Mouse (Mus musculus) neural tube, embryonic 13.5 days (tissue): ENCODE measurements at regions not wholly inside any gene's neighbourhood (a gene's known extent, or its start where the extent isn't known, plus 50 kb on each side); places are given as distances from the start of the nearest gene placed in this dataset.
"Not testable (repeated sequence)": the region's sequence is repeated elsewhere in the genome, so short reads cannot be mapped to it uniquely, and the experiment has no call there.

Experiments
- ATAC-seq: fragments of 200-750 bp; cut with Nextera tagmentation; 2 replicates; pipeline ENCODE4 v1.8.0; 2017; ENCODE audit warnings: low read depth, mild to moderate bottlenecking, moderate TSS enrichment, moderate library complexity
- H3K27ac ChIP-seq: fragments of 300-500 bp; sonication (generic); replicated peaks from 2 replicates; pipeline ENCODE4 v1.5.1; 2015; ENCODE audit warnings: moderate library complexity, mild to moderate bottlenecking, inconsistent platforms
- H3K27me3 ChIP-seq: fragments of 300-500 bp; sonication (generic); 2 replicates; pipeline ENCODE4 v1.6.1; 2015; ENCODE audit warnings: mild to moderate bottlenecking, inconsistent platforms
- H3K36me3 ChIP-seq: fragments of 300-500 bp; sonication (generic); 2 replicates; pipeline ENCODE4 v1.6.1; 2015; ENCODE audit warnings: mild to moderate bottlenecking, inconsistent platforms
- H3K4me1 ChIP-seq: fragments of 300-500 bp; sonication (generic); replicated peaks from 2 replicates; pipeline ENCODE4 v1.6.1; 2015; ENCODE audit warnings: inconsistent platforms
- H3K4me2 ChIP-seq: fragments of 300-500 bp; sonication (generic); 2 replicates; pipeline ENCODE4 v1.6.1; 2015; ENCODE audit warnings: inconsistent platforms, mild to moderate bottlenecking, moderate library complexity
- H3K4me3 ChIP-seq: fragments of 300-500 bp; sonication (generic); 2 replicates; pipeline ENCODE4 v1.5.1; 2015; ENCODE audit warnings: mild to moderate bottlenecking, inconsistent platforms
- H3K9ac ChIP-seq: fragments of 300-500 bp; sonication (generic); 2 replicates; pipeline ENCODE4 v1.6.1; 2015; ENCODE audit warnings: moderate library complexity, mild to moderate bottlenecking, inconsistent platforms
- H3K9me3 ChIP-seq: fragments of 300-500 bp; sonication (generic); 2 replicates; pipeline ENCODE4 v1.6.1; 2016; ENCODE audit warnings: inconsistent platforms
- WGBS: fragments of 180-500 bp; shearing (Covaris S2); methylation state at CpG from one replicate; pipeline ENCODE4 v1.1.7; 2015; 5-methylcytosine and 5-hydroxymethylcytosine counted together

- no peaks in the 10 kb centered on the region for H3K9me3 ChIP-seq
- no peak overlapping the region for H3K4me2 ChIP-seq
- H3K36me3 ChIP-seq, result no peaks in the 10 kb centered on the region
- H3K27me3 ChIP-seq, result peaks cover 33% of the 10 kb centered on the region
- no peak overlapping the region for H3K27ac ChIP-seq
- 81% methylated on average over 4 of the region's 4 CpGs for WGBS
- H3K4me1 ChIP-seq, result no peaks in the 10 kb centered on the region
- no peak overlapping the region for H3K4me3 ChIP-seq
- H3K9ac ChIP-seq, result no peak overlapping the region
- no peak for ATAC-seq
These were observed 93.6 kb upstream of the Ifngr1 start for GRCm38 (mm10) chr10:19498112-19498511.

- H3K36me3 ChIP-seq, result no peaks in the 10 kb centered on the region
- H3K4me1 ChIP-seq, result no peaks in the 10 kb centered on the region
- H3K9ac ChIP-seq, result no peak overlapping the region
- no peak overlapping the region for H3K4me3 ChIP-seq
- H3K9me3 ChIP-seq, result no peaks in the 10 kb centered on the region
- 95% methylated on average over 4 of the region's 4 CpGs for WGBS
- no peak overlapping the region for H3K27ac ChIP-seq
- no peak for ATAC-seq
- H3K4me2 ChIP-seq, result no peak overlapping the region
- H3K27me3 ChIP-seq, result peaks cover 29% of the 10 kb centered on the region
These were observed 88.9 kb upstream of the Ifngr1 start for GRCm38 (mm10) chr10:19502874-19503273.

- Histone ChIP-seq H3K4me2 (no peak overlapping the region), H3K27me3 (peaks cover 31% of the 10 kb centered on the region), H3K4me3 (no peak overlapping the region), H3K27ac (no peak overlapping the region), H3K9ac (no peak overlapping the region), H3K9me3 (no peaks in the 10 kb centered on the region), H3K36me3 (no peaks in the 10 kb centered on the region), H3K4me1 (no peaks in the 10 kb centered on the region)
- ATAC-seq, result no peak
- WGBS, result 70% methylated on average over 8 of the region's 8 CpGs
These were observed 87.6 kb upstream of the Ifngr1 start for GRCm38 (mm10) chr10:19503846-19504765.

GRCm38 (mm10) chr10:19505174-19505573 is 86.6 kb upstream of the Ifngr1 start:
- no peaks in the 10 kb centered on the region; the same call in 1 of the 2 replicates for H3K4me1 ChIP-seq
- no peak overlapping the region for H3K9ac ChIP-seq
- H3K4me2 ChIP-seq, result no peak overlapping the region
- peaks cover 28% of the 10 kb centered on the region for H3K27me3 ChIP-seq
- no peaks in the 10 kb centered on the region for H3K36me3 ChIP-seq
- no peak overlapping the region for H3K27ac ChIP-seq
- H3K4me3 ChIP-seq, result no peak overlapping the region
- no peaks in the 10 kb centered on the region for H3K9me3 ChIP-seq
- 95% methylated on average over 1 of the region's 1 CpGs for WGBS
- ATAC-seq, result no peak

GRCm38 (mm10) chr10:19505979-19506378 is 85.8 kb upstream of the Ifngr1 start:
- Histone ChIP-seq H3K36me3 (no peaks in the 10 kb centered on the region), H3K4me2 (no peak overlapping the region), H3K27ac (no peak overlapping the region), H3K9me3 (no peaks in the 10 kb centered on the region), H3K9ac (no peak overlapping the region), H3K4me1 (no peaks in the 10 kb centered on the region; the same call in 1 of the 2 replicates), H3K27me3 (peaks cover 31% of the 10 kb centered on the region), H3K4me3 (no peak overlapping the region)
- WGBS, result 89% methylated on average over 6 of the region's 6 CpGs
- no peak for ATAC-seq

GRCm38 (mm10) chr10:19506434-19506833 is 85.3 kb upstream of the Ifngr1 start:
- no peak for ATAC-seq
- no peak overlapping the region for H3K4me3 ChIP-seq
- H3K9me3 ChIP-seq, result no peaks in the 10 kb centered on the region
- no peak overlapping the region for H3K27ac ChIP-seq
- H3K36me3 ChIP-seq, result no peaks in the 10 kb centered on the region
- H3K4me2 ChIP-seq, result no peak overlapping the region
- H3K4me1 ChIP-seq, result no peaks in the 10 kb centered on the region; the same call in 1 of the 2 replicates
- H3K27me3 ChIP-seq, result peaks cover 36% of the 10 kb centered on the region
- H3K9ac ChIP-seq, result no peak overlapping the region

- Histone ChIP-seq H3K4me2 (no peak overlapping the region), H3K9ac (no peak overlapping the region), H3K27ac (no peak overlapping the region), H3K9me3 (no peaks in the 10 kb centered on the region), H3K27me3 (peaks cover 38% of the 10 kb centered on the region), H3K4me1 (no peaks in the 10 kb centered on the region; the same call in 1 of the 2 replicates), H3K36me3 (no peaks in the 10 kb centered on the region), H3K4me3 (no peak overlapping the region)
- WGBS, result 80% methylated on average over 5 of the region's 5 CpGs
- no peak for ATAC-seq
These were observed 83.5 kb upstream of the Ifngr1 start for GRCm38 (mm10) chr10:19508221-19508745.

- peaks cover 28% of the 10 kb centered on the region for H3K27me3 ChIP-seq
- 56% methylated on average over 10 of the region's 10 CpGs for WGBS
- no peaks in the 10 kb centered on the region for H3K36me3 ChIP-seq
- no peak overlapping the region for H3K4me3 ChIP-seq
- H3K9ac ChIP-seq, result no peak overlapping the region
- no peak overlapping the region for H3K27ac ChIP-seq
- H3K4me2 ChIP-seq, result no peak overlapping the region
- no peaks in the 10 kb centered on the region for H3K9me3 ChIP-seq
- no peak for ATAC-seq
- no peaks in the 10 kb centered on the region; the same call in 1 of the 2 replicates for H3K4me1 ChIP-seq
These were observed 81.7 kb upstream of the Ifngr1 start for GRCm38 (mm10) chr10:19510047-19510446.

- peaks cover 14% of the 10 kb centered on the region; the same call in 1 of the 2 replicates for H3K27me3 ChIP-seq
- H3K4me2 ChIP-seq, H3K4me3 ChIP-seq, H3K9me3 ChIP-seq, H3K36me3 ChIP-seq, H3K9ac ChIP-seq, ATAC-seq, H3K4me1 ChIP-seq, H3K27ac ChIP-seq: not testable (repeated sequence)
These were observed 77.4 kb upstream of the Ifngr1 start for GRCm38 (mm10) chr10:19514366-19514765.

GRCm38 (mm10) chr10:19514837-19515236 is 76.9 kb upstream of the Ifngr1 start:
- Histone ChIP-seq H3K4me2 (no peak overlapping the region), H3K4me1 (no peaks in the 10 kb centered on the region; the same call in 1 of the 2 replicates), H3K4me3 (no peak overlapping the region), H3K9ac (no peak overlapping the region), H3K27ac (no peak overlapping the region), H3K36me3 (no peaks in the 10 kb centered on the region), H3K9me3 (no peaks in the 10 kb centered on the region), H3K27me3 (peaks cover 14% of the 10 kb centered on the region; the same call in 1 of the 2 replicates)
- WGBS, result 96% methylated on average over 2 of the region's 2 CpGs
- ATAC-seq, result no peak

- Histone ChIP-seq H3K36me3 (no peaks in the 10 kb centered on the region), H3K27me3 (peaks cover 12% of the 10 kb centered on the region; the same call in 1 of the 2 replicates), H3K4me2 (no peak overlapping the region), H3K9me3 (no peaks in the 10 kb centered on the region), H3K9ac (no peak overlapping the region), H3K27ac (no peak overlapping the region), H3K4me1 (no peaks in the 10 kb centered on the region), H3K4me3 (no peak overlapping the region)
- 95% methylated on average over 3 of the region's 3 CpGs for WGBS
- ATAC-seq, result no peak
These were observed 75.7 kb upstream of the Ifngr1 start for GRCm38 (mm10) chr10:19516011-19516410.

- no peak overlapping the region for H3K4me2 ChIP-seq
- H3K4me3 ChIP-seq, result no peak overlapping the region
- H3K36me3 ChIP-seq, result no peaks in the 10 kb centered on the region
- no peaks in the 10 kb centered on the region for H3K4me1 ChIP-seq
- 0 out of 2 replicates have a peak, but pooled peaks cover 7% of the 10 kb centered on the region for H3K27me3 ChIP-seq
- H3K9ac ChIP-seq, result no peak overlapping the region
- no peak for ATAC-seq
- H3K9me3 ChIP-seq, result no peaks in the 10 kb centered on the region
- 70% methylated on average over 2 of the region's 2 CpGs for WGBS
- no peak overlapping the region for H3K27ac ChIP-seq
These were observed 74.7 kb upstream of the Ifngr1 start for GRCm38 (mm10) chr10:19517093-19517492.
